Mouse (Mus musculus) urinary bladder, postnatal 36 days (tissue): Measurements from ENCODE around the gene H2-Oa.

ENCODE experiments used
- DNase-seq, 2 experiments: peaks; one replicate each; pipeline ENCODE4 v3.0.0; 2022; ENCODE audit warnings: low spot score in 2 of 2, mixed read lengths in 1 of 2

The H2-Oa gene

GRCm38 (mm10) chr17:34092197-34092875 is at the start of gene H2-Oa:
TSS of gene H2-Oa (plus strand) at chr17:34092340.
- DNase-seq: no peak

GRCm38 (mm10) chr17:34045941-34046340 is 46.2 kb upstream of the H2-Oa start:
- no peak for DNase-seq

GRCm38 (mm10) chr17:34047404-34048050 is 44.6 kb upstream of the H2-Oa start:
- DNase-seq: no peak

- DNase-seq: no peak
These were observed 34.9 kb upstream of the H2-Oa start for GRCm38 (mm10) chr17:34057224-34057623.

GRCm38 (mm10) chr17:34068864-34069263 is 23.3 kb upstream of the H2-Oa start:
- no peak for DNase-seq

- DNase-seq: no peak
These were observed 20.0 kb upstream of the H2-Oa start for GRCm38 (mm10) chr17:34072091-34072490.

- DNase-seq: peak; percentile 50 to 62
These were observed 16.9 kb upstream of the H2-Oa start for GRCm38 (mm10) chr17:34075271-34075670.

GRCm38 (mm10) chr17:34077549-34077948 is 14.6 kb upstream of the H2-Oa start:
- DNase-seq: peak; percentile 35 to 63

- no peak for DNase-seq
These were observed 14.0 kb upstream of the H2-Oa start for GRCm38 (mm10) chr17:34078148-34078547.

- no peak for DNase-seq
These were observed 13.1 kb upstream of the H2-Oa start for GRCm38 (mm10) chr17:34079002-34079401.

GRCm38 (mm10) chr17:34079621-34080020 is 12.5 kb upstream of the H2-Oa start:
- DNase-seq: no peak

GRCm38 (mm10) chr17:34083104-34083503 is 9.0 kb upstream of the H2-Oa start:
- no peak for DNase-seq

- DNase-seq: no peak
These were observed 4.8 kb upstream of the H2-Oa start for GRCm38 (mm10) chr17:34087386-34087785.

- no peak for DNase-seq
These were observed 4.0 kb upstream of the H2-Oa start for GRCm38 (mm10) chr17:34088124-34088523.

GRCm38 (mm10) chr17:34090923-34091322 is 1.2 kb upstream of the H2-Oa start:
- no peak for DNase-seq

- no peak for DNase-seq
These were observed 1.2 kb downstream of the H2-Oa start for GRCm38 (mm10) chr17:34093199-34093874.

GRCm38 (mm10) chr17:34094283-34095035 is 2.3 kb downstream of the H2-Oa start:
- no peak for DNase-seq

- no peak for DNase-seq
These were observed 4.4 kb downstream of the H2-Oa start for GRCm38 (mm10) chr17:34096497-34097010.

- DNase-seq: no peak
These were observed 5.1 kb downstream of the H2-Oa start for GRCm38 (mm10) chr17:34097272-34097671.

GRCm38 (mm10) chr17:34098709-34099479 is 6.8 kb downstream of the H2-Oa start:
- no peak for DNase-seq

- DNase-seq: no peak
These were observed 7.4 kb downstream of the H2-Oa start for GRCm38 (mm10) chr17:34099531-34099930.
